Mouse (Mus musculus): ENCODE results near the gene Acer3.

- no peak for TF ChIP-seq ZC3H11A (IDR thresholded peaks at IDR 0.05; ENCODE audit: borderline replicate concordance, low read depth, low read length)
- TF ChIP-seq HCFC1 (IDR thresholded peaks at IDR 0.05; ENCODE audit: borderline replicate concordance, insufficient read depth, low read length), result no peak
Observed at GRCm38 (mm10) chr7:98342249-98342648, 21.2 kb upstream of the Acer3 start.

All from ES-E14 (cell line).